Mouse (Mus musculus) kidney, embryonic 15.5 days (tissue): Measurements from ENCODE around the gene Ntrk3. TPM values are rescaled to one million over a fixed set of nuclear protein-coding genes. Genes with fewer than 3 reads are reported as not detected.

Experiments
- ATAC-seq: fragments of 200-750 bp; cut with Nextera tagmentation; replicated peaks from 2 replicates; pipeline ENCODE4 v1.8.0; 2017; ENCODE audit warnings: moderate TSS enrichment; ENCODE audit not compliant: low FRiP score
- H3K27ac ChIP-seq: fragments of 300-500 bp; sonication (generic); 2 replicates; pipeline ENCODE4 v1.5.1; 2015; ENCODE audit warnings: mild to moderate bottlenecking, inconsistent platforms
- H3K27me3 ChIP-seq: fragments of 300-500 bp; sonication (generic); 2 replicates; pipeline ENCODE4 v1.6.1; 2015; ENCODE audit warnings: inconsistent platforms
- H3K36me3 ChIP-seq: fragments of 300-500 bp; sonication (generic); 2 replicates; pipeline ENCODE4 v1.6.1; 2015; ENCODE audit warnings: inconsistent platforms
- H3K4me1 ChIP-seq: fragments of 300-500 bp; sonication (generic); 2 replicates; pipeline ENCODE4 v1.6.1; 2015; ENCODE audit warnings: inconsistent platforms
- H3K4me2 ChIP-seq: fragments of 300-500 bp; sonication (generic); 2 replicates; pipeline ENCODE4 v1.6.1; 2015; ENCODE audit warnings: moderate library complexity, mild to moderate bottlenecking, inconsistent platforms
- H3K4me3 ChIP-seq: fragments of 300-500 bp; sonication (generic); replicated peaks from 2 replicates; pipeline ENCODE4 v1.5.1; 2015; ENCODE audit warnings: mild to moderate bottlenecking, inconsistent platforms
- H3K9ac ChIP-seq: fragments of 300-500 bp; sonication (generic); 2 replicates; pipeline ENCODE4 v1.6.1; 2015; ENCODE audit warnings: mild to moderate bottlenecking, inconsistent platforms
- H3K9me3 ChIP-seq: fragments of 300-500 bp; sonication (generic); replicated peaks from 2 replicates; pipeline ENCODE4 v1.6.1; 2016; ENCODE audit warnings: inconsistent platforms
- WGBS: fragments of 180-500 bp; shearing (Covaris S2); methylation state at CpG from one replicate; pipeline ENCODE4 v1.1.7; 2015; ENCODE audit warnings: mixed read lengths; 5-methylcytosine and 5-hydroxymethylcytosine counted together
- polyA plus RNA-seq: library from polyadenylated mRNA; unstranded; fragments of >200 nt; fragmentation: Nextera tagmentation; extraction: Ambion mirVana; gene quantifications from 2 replicates; pipeline ENCODE4 v1.2.1, GENCODE M21; 2015

Ntrk3 gene
- polyA plus RNA-seq, 1 experiment from 2014 or later: 4.4 TPM

DNA sequence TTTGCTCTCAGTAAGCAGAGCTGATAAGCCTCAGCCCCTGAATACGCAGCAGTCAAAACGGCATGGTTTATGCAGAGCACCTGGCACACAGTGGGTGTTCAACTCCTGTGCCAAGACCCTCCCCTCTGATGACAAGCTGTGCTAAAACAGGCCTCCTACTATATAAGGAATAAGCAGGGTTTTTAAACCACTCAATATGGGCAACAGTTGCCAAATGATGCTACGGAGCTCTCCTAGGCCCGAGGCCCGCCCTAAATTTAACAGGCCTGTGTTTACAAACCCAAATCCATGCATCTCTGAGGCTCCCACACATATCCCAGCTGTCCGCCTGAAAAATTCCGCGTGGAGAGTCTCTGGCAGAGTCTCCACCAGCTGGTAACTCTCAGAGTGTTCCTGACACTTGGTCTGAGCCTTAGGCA, 19.6 kb downstream of the Ntrk3 start:
- Histone ChIP-seq H3K4me1 (no peaks in the 10 kb centered on the region), H3K27ac (no peak overlapping the region), H3K9me3 (no peaks in the 10 kb centered on the region), H3K4me3 (no peak overlapping the region), H3K4me2 (no peak overlapping the region), H3K27me3 (no peaks in the 10 kb centered on the region), H3K36me3 (no peaks in the 10 kb centered on the region), H3K9ac (no peak overlapping the region)
- WGBS: 65% methylated on average over 8 of the region's 8 CpGs
- no peak for ATAC-seq

DNA sequence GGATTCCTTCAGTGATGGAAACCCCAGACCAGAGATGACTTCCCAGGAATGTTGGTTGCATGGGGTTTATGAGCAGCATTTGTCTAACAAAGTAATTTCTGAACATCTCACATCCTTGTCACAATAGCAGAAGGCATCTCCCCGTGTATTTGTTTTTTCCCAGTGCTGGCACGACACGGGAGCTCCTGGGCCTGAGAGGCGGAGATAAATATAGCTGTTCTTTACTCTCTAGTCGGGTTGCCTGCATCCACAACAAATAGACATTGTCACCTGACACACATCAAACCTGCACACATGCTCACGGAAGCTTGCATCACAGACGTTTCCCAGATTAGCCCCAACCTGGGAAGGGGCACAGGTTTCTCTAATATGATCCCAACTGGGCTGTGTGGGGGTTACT, 30.1 kb downstream of the Ntrk3 start:
- Histone ChIP-seq H3K36me3 (no peaks in the 10 kb centered on the region), H3K9me3 (no peaks in the 10 kb centered on the region), H3K4me3 (no peak overlapping the region), H3K27ac (no peak overlapping the region), H3K4me1 (no peaks in the 10 kb centered on the region), H3K27me3 (no peaks in the 10 kb centered on the region), H3K4me2 (no peak overlapping the region), H3K9ac (no peak overlapping the region)
- WGBS: 73% methylated on average over 7 of the region's 7 CpGs
- no peak for ATAC-seq

DNA sequence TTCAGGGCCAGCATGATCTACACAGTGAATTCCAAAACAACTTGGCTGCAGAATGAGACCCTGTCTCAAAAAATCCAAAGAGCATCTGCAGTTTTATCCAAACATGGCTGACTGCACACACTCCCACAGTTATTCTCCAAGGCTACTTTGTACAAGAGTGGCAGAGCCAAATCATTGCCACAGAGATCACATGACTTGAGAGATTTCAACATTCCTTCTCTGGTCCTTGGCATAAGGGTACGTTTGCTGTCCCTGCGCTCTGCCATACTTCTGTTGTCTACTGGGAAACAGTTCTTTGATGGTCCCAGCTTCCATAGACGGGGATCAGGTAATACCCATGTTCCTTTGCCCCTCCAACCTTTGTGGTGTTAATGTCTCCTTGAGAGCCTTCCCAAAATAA, 30.7 kb downstream of the Ntrk3 start:
- H3K4me2 ChIP-seq: no peak overlapping the region
- H3K4me1 ChIP-seq: no peaks in the 10 kb centered on the region
- WGBS: 82% methylated on average over 3 of the region's 3 CpGs
- no peaks in the 10 kb centered on the region for H3K27me3 ChIP-seq
- ATAC-seq: no peak
- no peak overlapping the region for H3K27ac ChIP-seq
- H3K9ac ChIP-seq: no peak overlapping the region
- no peaks in the 10 kb centered on the region for H3K9me3 ChIP-seq
- H3K4me3 ChIP-seq: no peak overlapping the region
- H3K36me3 ChIP-seq: no peaks in the 10 kb centered on the region

- no peaks in the 10 kb centered on the region for H3K4me1 ChIP-seq
- H3K9me3 ChIP-seq: no peaks in the 10 kb centered on the region
- H3K4me2 ChIP-seq: no peak overlapping the region
- WGBS: 65% methylated on average over 6 of the region's 6 CpGs
- ATAC-seq: no peak
- no peak overlapping the region for H3K4me3 ChIP-seq
- H3K36me3 ChIP-seq: no peaks in the 10 kb centered on the region
- H3K27me3 ChIP-seq: no peaks in the 10 kb centered on the region
- no peak overlapping the region for H3K27ac ChIP-seq
- H3K9ac ChIP-seq: no peak overlapping the region
Observed at GRCm38 (mm10) chr7:78702676-78703075, 35.1 kb downstream of the Ntrk3 start.

GRCm38 (mm10) chr7:78695200-78695599, 42.6 kb downstream of the Ntrk3 start:
- no peak for ATAC-seq
- H3K9ac ChIP-seq: no peak overlapping the region
- no peak overlapping the region for H3K4me3 ChIP-seq
- H3K4me2 ChIP-seq: no peak overlapping the region
- no peak overlapping the region for H3K27ac ChIP-seq
- no peaks in the 10 kb centered on the region for H3K9me3 ChIP-seq
- H3K4me1 ChIP-seq: no peaks in the 10 kb centered on the region
- no peaks in the 10 kb centered on the region for H3K36me3 ChIP-seq
- no peaks in the 10 kb centered on the region for H3K27me3 ChIP-seq
- WGBS: 79% methylated on average over 3 of the region's 3 CpGs

- no peaks in the 10 kb centered on the region for H3K4me1 ChIP-seq
- no peak overlapping the region for H3K4me3 ChIP-seq
- no peaks in the 10 kb centered on the region for H3K9me3 ChIP-seq
- H3K36me3 ChIP-seq: no peaks in the 10 kb centered on the region
- ATAC-seq: no peak
- no peaks in the 10 kb centered on the region for H3K27me3 ChIP-seq
- H3K4me2 ChIP-seq: no peak overlapping the region
- H3K27ac ChIP-seq: no peak overlapping the region
- 56% methylated on average over 1 of the region's 1 CpGs for WGBS
- no peak overlapping the region for H3K9ac ChIP-seq
Observed at GRCm38 (mm10) chr7:78693148-78693547, 44.7 kb downstream of the Ntrk3 start.

GRCm38 (mm10) chr7:78690956-78691355, 46.9 kb downstream of the Ntrk3 start:
- no peak for ATAC-seq
- no peak overlapping the region for H3K4me3 ChIP-seq
- no peaks in the 10 kb centered on the region for H3K4me1 ChIP-seq
- H3K27me3 ChIP-seq: no peaks in the 10 kb centered on the region
- H3K9me3 ChIP-seq: no peaks in the 10 kb centered on the region
- no peak overlapping the region for H3K27ac ChIP-seq
- no peak overlapping the region for H3K9ac ChIP-seq
- H3K36me3 ChIP-seq: no peaks in the 10 kb centered on the region
- 42% methylated on average over 3 of the region's 3 CpGs for WGBS
- H3K4me2 ChIP-seq: no peak overlapping the region

GRCm38 (mm10) chr7:78684943-78685342, 52.9 kb downstream of the Ntrk3 start:
- Histone ChIP-seq H3K4me2 (no peak overlapping the region), H3K4me1 (no peaks in the 10 kb centered on the region), H3K4me3 (no peak overlapping the region), H3K27ac (no peak overlapping the region), H3K36me3 (no peaks in the 10 kb centered on the region), H3K27me3 (no peaks in the 10 kb centered on the region), H3K9ac (no peak overlapping the region), H3K9me3 (no peaks in the 10 kb centered on the region)
- ATAC-seq: no peak
- 51% methylated on average over 6 of the region's 6 CpGs for WGBS

DNA sequence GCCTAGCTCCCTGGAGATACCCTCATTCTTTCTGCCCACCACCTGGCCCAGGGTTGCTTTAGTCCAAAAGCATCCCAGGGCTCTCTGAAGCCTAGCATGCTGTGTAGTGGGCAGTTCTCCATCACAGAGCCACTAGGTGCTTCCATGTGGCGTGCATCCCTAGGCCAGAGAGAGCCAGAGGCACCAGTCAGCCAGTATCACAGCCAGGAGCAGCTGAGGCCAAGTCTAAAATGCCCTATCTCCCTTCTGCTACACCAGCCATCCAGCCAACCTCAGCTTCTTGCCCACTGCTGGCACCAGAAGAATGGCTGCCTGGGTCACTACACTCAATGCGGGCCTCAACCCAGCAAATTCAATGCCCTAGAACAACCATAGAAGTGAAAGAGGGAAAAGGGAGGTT, 56.9 kb downstream of the Ntrk3 start:
- Histone ChIP-seq H3K4me3 (no peak overlapping the region), H3K9ac (no peak overlapping the region), H3K4me1 (no peaks in the 10 kb centered on the region), H3K36me3 (no peaks in the 10 kb centered on the region), H3K9me3 (no peaks in the 10 kb centered on the region), H3K27me3 (no peaks in the 10 kb centered on the region), H3K4me2 (no peak overlapping the region), H3K27ac (no peak overlapping the region)
- no peak for ATAC-seq
- 92% methylated on average over 2 of the region's 2 CpGs for WGBS

- Histone ChIP-seq H3K4me3 (no peak overlapping the region), H3K4me1 (no peaks in the 10 kb centered on the region), H3K27me3 (no peaks in the 10 kb centered on the region), H3K9ac (no peak overlapping the region), H3K36me3 (no peaks in the 10 kb centered on the region), H3K27ac (no peak overlapping the region), H3K4me2 (no peak overlapping the region), H3K9me3 (no peaks in the 10 kb centered on the region)
- ATAC-seq: no peak
- 90% methylated on average over 16 of the region's 16 CpGs for WGBS
Observed at GRCm38 (mm10) chr7:78669407-78669806, 68.4 kb downstream of the Ntrk3 start.

DNA sequence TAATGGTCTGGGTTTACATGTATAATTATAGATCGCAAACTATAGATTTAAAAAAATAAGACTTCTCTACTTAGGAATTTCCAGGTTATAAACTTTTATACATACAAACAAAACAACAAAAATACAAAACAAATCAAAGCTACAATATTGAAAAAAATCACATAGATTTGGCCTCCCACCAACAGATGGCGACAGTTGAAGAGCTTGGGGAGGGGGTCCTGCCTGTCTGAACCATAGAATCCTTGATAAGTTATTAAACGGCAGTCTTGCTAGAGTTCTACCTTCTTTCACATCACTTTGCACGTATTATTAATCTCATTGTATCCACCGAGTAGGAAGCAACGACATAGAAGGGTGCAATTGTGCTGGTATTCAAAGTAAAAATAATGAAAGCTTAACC, 68.9 kb downstream of the Ntrk3 start:
- no peak overlapping the region for H3K9ac ChIP-seq
- no peaks in the 10 kb centered on the region for H3K27me3 ChIP-seq
- H3K4me3 ChIP-seq: no peak overlapping the region
- H3K27ac ChIP-seq: no peak overlapping the region
- ATAC-seq: no peak
- 91% methylated on average over 6 of the region's 6 CpGs for whole genome bisulfite sequencing
- no peaks in the 10 kb centered on the region for H3K36me3 ChIP-seq
- no peaks in the 10 kb centered on the region for H3K4me1 ChIP-seq
- H3K4me2 ChIP-seq: no peak overlapping the region
- no peaks in the 10 kb centered on the region for H3K9me3 ChIP-seq

GRCm38 (mm10) chr7:78668003-78668635, 69.7 kb downstream of the Ntrk3 start:
- no peak overlapping the region for H3K4me2 ChIP-seq
- H3K27me3 ChIP-seq: no peaks in the 10 kb centered on the region
- H3K4me1 ChIP-seq: no peaks in the 10 kb centered on the region
- 78% methylated on average over 6 of the region's 6 CpGs for WGBS
- no peaks in the 10 kb centered on the region for H3K9me3 ChIP-seq
- H3K36me3 ChIP-seq: no peaks in the 10 kb centered on the region
- no peak overlapping the region for H3K9ac ChIP-seq
- H3K4me3 ChIP-seq: no peak overlapping the region
- no peak for ATAC-seq
- no peak overlapping the region for H3K27ac ChIP-seq

DNA sequence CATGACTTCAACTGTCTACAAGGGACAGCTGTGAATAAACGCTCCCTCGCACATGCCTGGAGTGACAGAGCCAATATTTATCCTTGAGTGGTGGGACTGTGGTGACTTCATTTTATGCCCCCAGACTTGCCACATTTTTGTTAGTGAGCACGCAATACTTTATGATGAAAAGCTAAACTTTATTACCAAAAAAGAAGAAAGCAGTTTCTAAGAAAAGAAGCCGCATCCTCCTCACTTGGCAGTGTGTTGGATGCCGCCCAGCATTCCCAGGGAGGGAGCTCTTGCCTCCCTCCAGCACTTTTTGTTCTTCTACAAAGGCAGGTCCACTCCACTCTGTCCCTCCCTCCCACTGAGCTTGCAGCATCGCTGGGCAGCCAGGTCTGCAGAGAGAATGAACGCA, 77.0 kb downstream of the Ntrk3 start:
- no peak overlapping the region for H3K27ac ChIP-seq
- no peak overlapping the region for H3K4me2 ChIP-seq
- no peaks in the 10 kb centered on the region for H3K9me3 ChIP-seq
- H3K9ac ChIP-seq: no peak overlapping the region
- 77% methylated on average over 7 of the region's 7 CpGs for WGBS
- H3K36me3 ChIP-seq: no peaks in the 10 kb centered on the region
- no peaks in the 10 kb centered on the region for H3K4me1 ChIP-seq
- no peak overlapping the region for H3K4me3 ChIP-seq
- ATAC-seq: no peak
- H3K27me3 ChIP-seq: no peaks in the 10 kb centered on the region
